Mouse (Mus musculus) forebrain, embryonic 12.5 days (tissue): ENCODE results near the gene Fgfr2. TPM values are rescaled to one million over a fixed set of nuclear protein-coding genes. Genes with fewer than 3 reads are reported as not detected.

ENCODE experiments used
- ATAC-seq: fragments of 200-750 bp; cut with Nextera tagmentation; 2 replicates; pipeline ENCODE4 v1.8.0; 2017; ENCODE audit warnings: moderate TSS enrichment; ENCODE audit not compliant: low FRiP score
- H3K27ac ChIP-seq: fragments of 300-500 bp; sonication (generic); 2 replicates; pipeline ENCODE4 v1.5.1; 2016; ENCODE audit warnings: mild to moderate bottlenecking
- H3K27me3 ChIP-seq: fragments of 300-500 bp; sonication (generic); 2 replicates; pipeline ENCODE4 v1.6.1; 2016; ENCODE audit warnings: mild to moderate bottlenecking
- H3K36me3 ChIP-seq: fragments of 300-500 bp; sonication (generic); replicated peaks from 2 replicates; pipeline ENCODE4 v1.6.1; 2016; ENCODE audit warnings: mild to moderate bottlenecking
- H3K4me1 ChIP-seq: fragments of 300-500 bp; sonication (generic); 2 replicates; pipeline ENCODE4 v1.6.1; 2016
- H3K4me2 ChIP-seq: fragments of 300-500 bp; sonication (generic); 2 replicates; pipeline ENCODE4 v1.6.1; 2016; ENCODE audit warnings: mild to moderate bottlenecking, moderate library complexity
- H3K4me3 ChIP-seq: fragments of 300-500 bp; sonication (generic); replicated peaks from 2 replicates; pipeline ENCODE4 v1.5.1; 2016; ENCODE audit warnings: mild to moderate bottlenecking
- H3K9ac ChIP-seq: fragments of 300-500 bp; sonication (generic); 2 replicates; pipeline ENCODE4 v1.6.1; 2016; ENCODE audit warnings: mild to moderate bottlenecking
- H3K9me3 ChIP-seq: fragments of 300-500 bp; sonication (generic); 2 replicates; pipeline ENCODE4 v1.6.1; 2016
- WGBS: fragments of 180-500 bp; shearing (Covaris S2); methylation state at CpG from one replicate; pipeline ENCODE4 v1.1.7; 2016; 5-methylcytosine and 5-hydroxymethylcytosine counted together
- polyA plus RNA-seq: library from polyadenylated mRNA; unstranded; fragments of >200 nt; fragmentation: Nextera tagmentation; extraction: Ambion mirVana; gene quantifications from 2 replicates; pipeline ENCODE4 v1.2.1, GENCODE M21; 2016

Fgfr2 gene
- polyA plus RNA-seq, 1 experiment from 2014 or later = 89.6 TPM

- no peaks in the 10 kb centered on the region for H3K9me3 ChIP-seq
- no peak for ATAC-seq
- 85% methylated on average over 1 of the region's 1 CpGs for WGBS
- H3K4me3 ChIP-seq = no peak overlapping the region
- no peak overlapping the region for H3K9ac ChIP-seq
- no peaks in the 10 kb centered on the region for H3K27me3 ChIP-seq
- peaks cover 16% of the 10 kb centered on the region for H3K4me1 ChIP-seq
- no peak overlapping the region for H3K27ac ChIP-seq
- 0 out of 2 replicates have a peak overlapping the region, but pooled peaks have one; percentile 6 for H3K4me2 ChIP-seq
- H3K36me3 ChIP-seq = no peaks in the 10 kb centered on the region
These were observed 189.8 kb downstream of the Fgfr2 start for GRCm38 (mm10) chr7:132933331-132933730.

- ATAC-seq = peak; percentile 58
- Histone ChIP-seq H3K36me3 (no peaks in the 10 kb centered on the region), H3K4me3 (peak overlapping the region; percentile 97), H3K9ac (peak overlapping the region; percentile 97), H3K9me3 (no peaks in the 10 kb centered on the region), H3K4me1 (peaks cover 16% of the 10 kb centered on the region), H3K4me2 (peak overlapping the region; percentile 76), H3K27ac (peak overlapping the region; percentile 99), H3K27me3 (no peaks in the 10 kb centered on the region)
- under 1% methylated on average over 43 of the region's 55 CpGs for WGBS
These were observed 191.4 kb downstream of the Fgfr2 start for GRCm38 (mm10) chr7:132931560-132932351.

DNA sequence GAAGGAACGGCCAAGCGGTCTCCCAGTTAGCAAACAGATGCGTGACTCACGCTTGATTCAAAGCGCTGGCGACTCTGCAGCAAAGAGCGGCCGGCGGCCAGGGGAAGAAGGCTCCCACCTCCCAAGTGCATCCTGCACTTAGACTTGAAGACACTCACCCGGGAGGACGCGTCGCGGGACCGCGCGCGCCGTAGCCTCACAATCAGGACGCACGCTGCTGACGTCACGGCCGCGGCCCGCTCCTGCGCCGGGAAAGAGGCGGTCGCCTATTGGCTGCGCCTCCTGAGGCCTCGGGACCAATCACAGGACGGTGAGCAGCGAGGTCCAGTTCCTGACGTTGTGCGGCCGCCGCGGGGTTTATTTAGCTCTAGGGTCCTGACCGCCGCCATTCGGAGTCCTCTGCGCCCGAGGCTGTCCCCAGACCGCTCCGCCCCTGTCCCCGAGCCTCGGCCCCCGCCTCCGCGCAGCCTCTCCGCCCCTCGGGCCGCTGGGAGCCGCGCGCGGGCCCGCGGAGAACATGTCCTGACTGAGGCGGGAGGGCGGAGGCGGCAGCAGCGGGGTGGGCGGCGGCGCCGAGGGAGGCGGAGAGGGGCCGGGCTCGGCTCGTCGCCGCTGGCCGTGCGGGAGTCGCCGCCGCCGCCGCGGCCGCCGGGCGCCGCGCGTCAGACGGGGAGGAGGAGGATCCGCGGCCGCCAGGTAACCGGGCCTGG is 192.1 kb downstream of the Fgfr2 start, which contains the start of gene Zranb1:
Zranb1 (plus strand) TSS at position 293 of the 710 bp plus-strand sequence.
- H3K4me2 ChIP-seq = peak within 1 kb of the TSS; percentile 76
- H3K9ac ChIP-seq = peak within 1 kb of the TSS; percentile 97
- no peaks in the 10 kb centered on the region for H3K9me3 ChIP-seq
- H3K27ac ChIP-seq = peak within 1 kb of the TSS; percentile 99
- no peaks in the 10 kb centered on the region for H3K27me3 ChIP-seq
- H3K4me1 ChIP-seq = peaks cover 16% of the 10 kb centered on the region
- H3K4me3 ChIP-seq = peak within 1 kb of the TSS; percentile 97
- ATAC-seq = peak; percentile 100
- WGBS = under 1% methylated on average over 77 of the region's 93 CpGs
- no peaks in the 10 kb centered on the region for H3K36me3 ChIP-seq

- H3K4me3 ChIP-seq = peak overlapping the region; percentile 97
- H3K27ac ChIP-seq = no peak overlapping the region
- 0 out of 2 replicates have a peak overlapping the region, but pooled peaks have one; percentile 97 for H3K9ac ChIP-seq
- peak overlapping the region; percentile 65 for H3K4me2 ChIP-seq
- no peaks in the 10 kb centered on the region for H3K9me3 ChIP-seq
- H3K36me3 ChIP-seq = no peaks in the 10 kb centered on the region
- ATAC-seq = no peak
- peaks cover 16% of the 10 kb centered on the region for H3K4me1 ChIP-seq
- 86% methylated on average over 5 of the region's 5 CpGs for WGBS
- H3K27me3 ChIP-seq = no peaks in the 10 kb centered on the region
These were observed 193.1 kb downstream of the Fgfr2 start for GRCm38 (mm10) chr7:132930055-132930454.

- Histone ChIP-seq H3K9ac (no peak overlapping the region), H3K27me3 (no peaks in the 10 kb centered on the region), H3K9me3 (no peaks in the 10 kb centered on the region), H3K4me3 (no peak overlapping the region), H3K4me1 (peaks cover 8% of the 10 kb centered on the region), H3K4me2 (no peak overlapping the region), H3K27ac (no peak overlapping the region), H3K36me3 (no peaks in the 10 kb centered on the region)
- 70% methylated on average over 3 of the region's 3 CpGs for WGBS
- no peak for ATAC-seq
These were observed 195.9 kb downstream of the Fgfr2 start for GRCm38 (mm10) chr7:132927201-132927600.

GRCm38 (mm10) chr7:132925227-132925626 is 197.9 kb downstream of the Fgfr2 start:
- no peak overlapping the region for H3K9ac ChIP-seq
- H3K27me3 ChIP-seq = no peaks in the 10 kb centered on the region
- H3K27ac ChIP-seq = no peak overlapping the region
- H3K9me3 ChIP-seq = no peaks in the 10 kb centered on the region
- no peak overlapping the region for H3K4me2 ChIP-seq
- WGBS = 81% methylated on average over 2 of the region's 2 CpGs
- H3K4me1 ChIP-seq = peaks cover 3% of the 10 kb centered on the region
- ATAC-seq = no peak
- H3K4me3 ChIP-seq = no peak overlapping the region
- H3K36me3 ChIP-seq = no peaks in the 10 kb centered on the region

- WGBS = 42% methylated on average over 3 of the region's 3 CpGs
- Histone ChIP-seq H3K27me3 (no peaks in the 10 kb centered on the region), H3K27ac (no peak overlapping the region), H3K9ac (no peak overlapping the region), H3K4me2 (no peak overlapping the region), H3K4me3 (no peak overlapping the region), H3K36me3 (no peaks in the 10 kb centered on the region), H3K9me3 (0 out of 2 replicates have a peak, but pooled peaks cover 4% of the 10 kb centered on the region), H3K4me1 (no peaks in the 10 kb centered on the region)
- ATAC-seq = no peak
These were observed 201.2 kb downstream of the Fgfr2 start for GRCm38 (mm10) chr7:132921971-132922370.

DNA sequence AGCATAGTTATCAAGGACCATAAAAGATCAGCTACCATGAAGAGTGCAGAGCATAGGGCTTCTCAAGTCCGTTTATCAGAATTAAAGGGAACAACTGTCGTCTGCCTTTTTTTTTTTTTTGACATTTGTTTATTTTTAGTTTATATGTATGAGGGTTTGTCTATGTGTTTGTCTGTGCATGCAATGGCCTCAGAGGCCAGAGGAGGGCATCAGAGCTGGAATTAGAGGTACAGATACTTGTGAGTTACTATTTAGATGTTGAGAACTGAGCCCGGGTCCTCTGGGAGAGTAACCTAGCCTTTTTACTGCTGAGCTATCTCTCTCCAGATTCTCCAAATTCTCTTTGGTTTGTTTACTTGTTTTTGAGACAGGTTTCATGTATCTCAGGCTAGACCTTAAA is 219.4 kb downstream of the Fgfr2 start:
- no peak overlapping the region for H3K4me3 ChIP-seq
- H3K27ac ChIP-seq = no peak overlapping the region
- H3K9ac ChIP-seq = no peak overlapping the region
- WGBS = 84% methylated on average over 3 of the region's 3 CpGs
- no peaks in the 10 kb centered on the region for H3K4me1 ChIP-seq
- no peak overlapping the region for H3K4me2 ChIP-seq
- no peaks in the 10 kb centered on the region for H3K27me3 ChIP-seq
- peaks cover 6% of the 10 kb centered on the region; the same call in 1 of the 2 replicates for H3K9me3 ChIP-seq
- no peak for ATAC-seq
- H3K36me3 ChIP-seq = no peaks in the 10 kb centered on the region

GRCm38 (mm10) chr7:132900826-132901531 is 222.2 kb downstream of the Fgfr2 start:
- H3K36me3 ChIP-seq = no peaks in the 10 kb centered on the region
- no peak overlapping the region for H3K9ac ChIP-seq
- no peak for ATAC-seq
- H3K4me1 ChIP-seq = no peaks in the 10 kb centered on the region
- 65% methylated on average over 2 of the region's 2 CpGs for WGBS
- no peak overlapping the region for H3K27ac ChIP-seq
- H3K4me2 ChIP-seq = no peak overlapping the region
- no peak overlapping the region for H3K4me3 ChIP-seq
- H3K9me3 ChIP-seq = no peaks in the 10 kb centered on the region
- H3K27me3 ChIP-seq = no peaks in the 10 kb centered on the region

- Histone ChIP-seq H3K4me1 (no peaks in the 10 kb centered on the region), H3K9ac (no peak overlapping the region), H3K9me3 (no peaks in the 10 kb centered on the region), H3K27ac (no peak overlapping the region), H3K36me3 (no peaks in the 10 kb centered on the region), H3K4me3 (no peak overlapping the region), H3K27me3 (no peaks in the 10 kb centered on the region), H3K4me2 (no peak overlapping the region)
- no peak for ATAC-seq
- 93% methylated on average over 2 of the region's 2 CpGs for WGBS
These were observed 224.9 kb downstream of the Fgfr2 start for GRCm38 (mm10) chr7:132898234-132898633.

DNA sequence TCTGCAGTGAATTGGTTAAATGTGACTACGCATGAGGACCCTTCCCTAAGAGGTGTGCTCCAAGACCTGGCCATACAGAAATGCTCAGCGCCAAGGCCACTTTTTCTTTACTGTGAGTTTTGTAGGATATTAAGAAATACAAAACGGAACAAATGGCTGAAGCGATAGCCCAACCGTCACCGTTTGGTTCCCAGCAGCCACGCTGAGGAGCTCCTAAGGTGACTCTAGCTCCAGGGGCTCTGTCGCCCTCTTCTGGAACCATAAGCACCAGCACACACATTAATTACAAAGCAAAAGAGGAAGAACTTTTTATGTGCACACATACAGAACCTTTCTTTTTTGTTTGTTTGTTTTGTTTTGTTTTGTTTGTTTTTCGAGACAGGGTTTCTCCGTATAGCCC is 225.9 kb downstream of the Fgfr2 start:
- H3K4me3 ChIP-seq = no peak overlapping the region
- H3K9ac ChIP-seq = no peak overlapping the region
- H3K4me2 ChIP-seq = no peak overlapping the region
- no peaks in the 10 kb centered on the region for H3K36me3 ChIP-seq
- H3K27ac ChIP-seq = no peak overlapping the region
- H3K27me3 ChIP-seq = no peaks in the 10 kb centered on the region
- no peaks in the 10 kb centered on the region for H3K4me1 ChIP-seq
- WGBS = 83% methylated on average over 10 of the region's 10 CpGs
- no peak for ATAC-seq
- H3K9me3 ChIP-seq = no peaks in the 10 kb centered on the region

DNA sequence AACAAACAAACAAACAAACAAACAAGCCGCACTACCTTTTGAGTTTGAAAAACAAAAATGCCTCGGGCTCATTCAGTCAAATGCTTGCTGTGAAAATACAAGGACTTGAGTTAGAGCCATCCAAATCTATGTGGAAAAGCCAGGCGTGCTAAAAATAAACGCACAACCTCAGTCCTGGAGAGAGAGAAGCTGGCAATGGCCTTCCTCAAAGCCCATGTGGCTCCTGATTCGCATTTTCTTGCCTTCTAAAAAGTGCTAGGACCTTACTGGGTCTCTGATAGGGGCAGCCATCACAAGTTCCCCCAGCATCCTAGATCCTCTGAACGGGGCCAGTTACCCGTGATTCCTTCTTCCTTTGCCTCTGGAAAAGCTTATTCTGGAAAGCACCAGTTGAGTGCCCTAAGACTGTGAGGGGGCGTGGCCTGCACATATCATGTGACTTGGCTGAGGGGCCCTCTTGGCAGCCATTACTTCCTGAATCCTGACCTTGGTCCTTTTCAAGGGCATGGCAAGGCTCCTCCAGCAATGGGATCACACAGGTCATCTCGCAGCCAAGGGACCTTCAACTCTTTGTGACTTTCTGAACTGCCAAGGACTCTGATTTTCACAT is 226.8 kb downstream of the Fgfr2 start:
- 89% methylated on average over 9 of the region's 9 CpGs for WGBS
- H3K9ac ChIP-seq = no peak overlapping the region
- no peaks in the 10 kb centered on the region for H3K9me3 ChIP-seq
- no peak overlapping the region for H3K4me3 ChIP-seq
- no peaks in the 10 kb centered on the region for H3K27me3 ChIP-seq
- ATAC-seq = no peak
- no peaks in the 10 kb centered on the region for H3K36me3 ChIP-seq
- H3K27ac ChIP-seq = no peak overlapping the region
- no peak overlapping the region for H3K4me2 ChIP-seq
- no peaks in the 10 kb centered on the region for H3K4me1 ChIP-seq
